Mouse (Mus musculus) megakaryocyte, embryonic 14.5 days (primary cell): ENCODE results near the gene Dusp6. TPM values are rescaled to one million over a fixed set of nuclear protein-coding genes. Genes with fewer than 3 reads are reported as not detected.
A peak's percentile ranks its signal among the peaks of the same experiment; 100 is the strongest.

Source experiments
- H3K27me3 ChIP-seq: replicated peaks from 2 replicates; pipeline ENCODE3; 2012; ENCODE audit warnings: inconsistent platforms
- H3K36me3 ChIP-seq: replicated peaks from 2 replicates; pipeline ENCODE3; 2012; ENCODE audit warnings: low read length, inconsistent platforms, mixed read lengths
- H3K4me1 ChIP-seq: 2 replicates; pipeline ENCODE4 v1.6.1; 2012; ENCODE audit warnings: inconsistent platforms
- H3K4me3 ChIP-seq: replicated peaks from 2 replicates; pipeline ENCODE3; 2012; ENCODE audit warnings: moderate library complexity, mild to moderate bottlenecking, inconsistent platforms
- H3K9me3 ChIP-seq: 2 replicates; pipeline ENCODE4 v1.6.1; 2012; ENCODE audit warnings: inconsistent platforms
- FLI1 ChIP-seq: IDR thresholded peaks from 2 replicates; pipeline ENCODE4 v1.6.1; 2012; ENCODE audit warnings: low read length, inconsistent platforms, mixed read lengths
- GATA1 ChIP-seq: IDR thresholded peaks from 3 replicates; pipeline ENCODE4 v1.6.1; 2012; ENCODE audit warnings: mixed read lengths, low read length, inconsistent platforms, borderline replicate concordance
- polyA plus RNA-seq: library from polyadenylated mRNA; stranded (reverse); fragments of >175 nt; gene quantifications from 2 replicates; pipeline ENCODE4 v1.2.3, GENCODE M21; 2012; ENCODE audit warnings: low replicate concordance; ENCODE audit not compliant: insufficient read depth

The Dusp6 gene
- polyA plus RNA-seq, 1 experiment: 9.2 TPM

DNA sequence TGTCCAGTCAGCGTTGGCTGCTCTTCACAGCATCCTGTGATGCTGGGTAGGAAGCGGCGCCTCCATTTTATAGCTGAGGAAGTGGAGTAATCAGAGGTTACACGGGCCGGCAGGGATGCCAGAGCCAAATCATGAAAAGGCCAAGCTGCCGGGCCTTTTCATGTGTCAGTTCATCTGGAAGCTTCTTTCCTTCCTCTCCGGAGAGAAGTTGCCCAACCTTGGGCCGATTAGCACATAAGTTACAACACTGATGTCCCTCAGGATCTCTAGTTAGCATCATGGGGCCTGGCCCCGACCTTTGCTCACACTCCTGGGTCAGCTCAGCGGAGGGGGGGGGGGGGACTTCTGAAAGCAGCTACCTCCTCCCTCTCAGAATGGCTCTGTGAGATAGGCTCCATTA is 7.4 kb downstream of the Dusp6 start:
- H3K27me3 ChIP-seq: no peaks in the 10 kb centered on the region
- no peaks in the 10 kb centered on the region for H3K9me3 ChIP-seq
- no peak overlapping the region for H3K4me3 ChIP-seq
- peaks cover 16% of the 10 kb centered on the region for H3K36me3 ChIP-seq
- no peak for TF ChIP-seq FLI1
- no peak for TF ChIP-seq GATA1
- H3K4me1 ChIP-seq: peaks cover 45% of the 10 kb centered on the region

DNA sequence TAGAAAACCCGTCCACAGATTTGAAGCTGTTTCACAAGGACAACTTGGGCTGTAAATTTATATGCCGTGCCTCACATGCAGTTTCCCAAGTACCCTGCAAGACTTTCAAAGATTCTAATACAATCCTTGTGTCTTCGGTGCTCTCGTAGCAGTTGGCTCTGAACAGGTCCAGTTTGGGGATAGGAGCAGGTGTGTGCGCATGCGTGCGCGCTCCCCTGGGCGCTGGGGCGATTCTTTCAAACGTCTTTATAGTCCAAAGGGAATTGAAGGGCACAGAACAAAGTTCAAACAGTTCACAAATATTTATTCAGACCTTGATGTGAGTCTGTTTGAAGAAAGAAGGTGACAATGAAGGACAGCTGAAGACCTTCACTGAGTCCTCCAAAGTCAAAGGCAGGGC is 8.0 kb downstream of the Dusp6 start:
- no peak for TF ChIP-seq GATA1
- TF ChIP-seq FLI1: no peak
- H3K36me3 ChIP-seq: peaks cover 14% of the 10 kb centered on the region
- H3K4me1 ChIP-seq: peaks cover 39% of the 10 kb centered on the region
- H3K27me3 ChIP-seq: no peaks in the 10 kb centered on the region
- no peak overlapping the region for H3K4me3 ChIP-seq
- no peaks in the 10 kb centered on the region for H3K9me3 ChIP-seq

GRCm38 (mm10) chr10:99273006-99273405 is 10.0 kb downstream of the Dusp6 start:
- H3K4me1 ChIP-seq: peaks cover 27% of the 10 kb centered on the region
- no peaks in the 10 kb centered on the region for H3K36me3 ChIP-seq
- no peaks in the 10 kb centered on the region for H3K27me3 ChIP-seq
- no peaks in the 10 kb centered on the region for H3K9me3 ChIP-seq
- H3K4me3 ChIP-seq: no peak overlapping the region
- TF ChIP-seq FLI1 (no peak), GATA1 (no peak)

GRCm38 (mm10) chr10:99274640-99275039 is 11.6 kb downstream of the Dusp6 start:
- H3K36me3 ChIP-seq: no peaks in the 10 kb centered on the region
- TF ChIP-seq GATA1 (no peak), FLI1 (no peak)
- no peak overlapping the region for H3K4me3 ChIP-seq
- H3K27me3 ChIP-seq: no peaks in the 10 kb centered on the region
- H3K4me1 ChIP-seq: peaks cover 12% of the 10 kb centered on the region
- no peaks in the 10 kb centered on the region for H3K9me3 ChIP-seq

GRCm38 (mm10) chr10:99279067-99279880 is 16.2 kb downstream of the Dusp6 start:
- Histone ChIP-seq H3K36me3 (no peaks in the 10 kb centered on the region), H3K9me3 (no peaks in the 10 kb centered on the region), H3K4me3 (no peak overlapping the region), H3K4me1 (peaks cover 1% of the 10 kb centered on the region; the same call in 1 of the 2 replicates), H3K27me3 (no peaks in the 10 kb centered on the region)
- no peak for TF ChIP-seq FLI1

- Histone ChIP-seq H3K36me3 (no peaks in the 10 kb centered on the region), H3K9me3 (no peaks in the 10 kb centered on the region), H3K4me1 (peaks cover 25% of the 10 kb centered on the region), H3K4me3 (no peak overlapping the region), H3K27me3 (no peaks in the 10 kb centered on the region)
- TF ChIP-seq FLI1 (no peak), GATA1 (no peak)
These were observed 21.0 kb downstream of the Dusp6 start for GRCm38 (mm10) chr10:99283981-99284385.

DNA sequence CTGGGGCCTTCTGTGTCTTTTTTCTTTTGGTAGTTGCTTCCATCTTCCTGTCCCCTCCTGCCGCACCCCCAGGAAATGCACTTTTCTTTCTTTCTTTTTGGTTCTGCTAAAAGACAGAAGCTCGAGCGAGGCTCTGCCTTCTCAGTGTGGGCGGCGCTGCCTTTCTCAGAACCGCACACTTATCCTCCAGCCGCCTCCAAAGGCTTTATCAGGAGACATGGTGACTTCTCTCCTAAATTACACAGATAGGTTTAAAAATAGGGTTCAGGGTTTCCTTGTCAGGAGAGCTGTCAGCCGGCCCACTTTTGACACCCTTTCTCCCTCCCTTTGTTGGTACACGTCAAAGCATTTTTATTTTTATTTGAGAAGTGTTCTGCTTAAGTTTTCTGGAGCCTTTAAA is 21.9 kb downstream of the Dusp6 start:
- no peaks in the 10 kb centered on the region for H3K9me3 ChIP-seq
- no peak for TF ChIP-seq FLI1
- TF ChIP-seq GATA1: no peak
- H3K4me1 ChIP-seq: peaks cover 25% of the 10 kb centered on the region
- H3K27me3 ChIP-seq: no peaks in the 10 kb centered on the region
- H3K36me3 ChIP-seq: no peaks in the 10 kb centered on the region
- peak overlapping the region; percentile 18 for H3K4me3 ChIP-seq

DNA sequence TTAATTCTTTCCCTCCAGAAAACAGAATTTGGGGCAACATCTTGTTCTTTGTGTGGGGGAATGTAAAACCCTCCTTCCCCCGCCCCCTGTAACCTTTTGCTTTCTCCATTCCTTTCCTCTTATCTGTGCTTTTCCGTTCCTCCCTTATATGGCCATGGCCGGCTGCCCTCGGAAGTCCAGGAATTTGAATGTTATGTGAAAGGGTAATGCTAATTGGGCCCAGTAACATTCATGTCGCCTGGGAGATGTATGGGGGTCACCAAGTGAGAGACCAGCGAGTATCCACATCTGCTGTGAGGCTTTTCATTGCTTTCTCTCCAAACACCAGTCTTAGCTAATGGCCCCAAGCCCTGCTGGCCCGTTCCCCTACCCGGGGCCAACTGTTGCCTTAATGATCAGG is 22.7 kb downstream of the Dusp6 start:
- no peaks in the 10 kb centered on the region for H3K9me3 ChIP-seq
- H3K36me3 ChIP-seq: no peaks in the 10 kb centered on the region
- peaks cover 25% of the 10 kb centered on the region for H3K4me1 ChIP-seq
- no peak for TF ChIP-seq GATA1
- no peaks in the 10 kb centered on the region for H3K27me3 ChIP-seq
- H3K4me3 ChIP-seq: no peak overlapping the region

DNA sequence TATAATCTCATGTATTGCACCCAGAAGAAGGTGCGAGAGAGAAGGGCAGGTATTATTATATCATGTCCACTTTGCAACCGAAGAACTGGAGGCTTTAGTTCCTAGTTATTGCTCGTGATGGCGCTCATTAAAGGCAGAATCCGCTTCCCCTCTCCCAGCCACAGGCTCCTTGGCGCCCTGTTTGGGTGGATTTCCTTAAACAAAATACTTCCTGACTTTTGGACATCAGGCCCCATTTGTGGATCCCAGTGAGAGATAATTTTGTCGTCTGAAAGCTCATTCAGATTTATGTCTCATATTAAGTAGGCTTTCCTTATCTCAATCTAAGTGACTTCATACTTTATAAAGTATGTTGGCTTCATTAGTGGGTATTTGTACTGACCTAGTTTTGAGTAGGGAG is 23.2 kb downstream of the Dusp6 start:
- no peaks in the 10 kb centered on the region for H3K36me3 ChIP-seq
- H3K27me3 ChIP-seq: no peaks in the 10 kb centered on the region
- no peak overlapping the region for H3K4me3 ChIP-seq
- TF ChIP-seq GATA1 (no peak), FLI1 (no peak)
- H3K9me3 ChIP-seq: no peaks in the 10 kb centered on the region
- H3K4me1 ChIP-seq: peaks cover 25% of the 10 kb centered on the region

- TF ChIP-seq FLI1 (no peak), GATA1 (no peak)
- H3K27me3 ChIP-seq: no peaks in the 10 kb centered on the region
- H3K9me3 ChIP-seq: no peaks in the 10 kb centered on the region
- no peak overlapping the region for H3K4me3 ChIP-seq
- H3K4me1 ChIP-seq: peaks cover 25% of the 10 kb centered on the region
- H3K36me3 ChIP-seq: no peaks in the 10 kb centered on the region
These were observed 23.8 kb downstream of the Dusp6 start for GRCm38 (mm10) chr10:99286787-99287186.
